Mouse (Mus musculus): ENCODE results near the gene Tbx10.
"Not testable (repeated sequence)": the region's sequence is repeated elsewhere in the genome, so short reads cannot be mapped to it uniquely, and the experiment has no call there.

Tbx10 gene

DNA sequence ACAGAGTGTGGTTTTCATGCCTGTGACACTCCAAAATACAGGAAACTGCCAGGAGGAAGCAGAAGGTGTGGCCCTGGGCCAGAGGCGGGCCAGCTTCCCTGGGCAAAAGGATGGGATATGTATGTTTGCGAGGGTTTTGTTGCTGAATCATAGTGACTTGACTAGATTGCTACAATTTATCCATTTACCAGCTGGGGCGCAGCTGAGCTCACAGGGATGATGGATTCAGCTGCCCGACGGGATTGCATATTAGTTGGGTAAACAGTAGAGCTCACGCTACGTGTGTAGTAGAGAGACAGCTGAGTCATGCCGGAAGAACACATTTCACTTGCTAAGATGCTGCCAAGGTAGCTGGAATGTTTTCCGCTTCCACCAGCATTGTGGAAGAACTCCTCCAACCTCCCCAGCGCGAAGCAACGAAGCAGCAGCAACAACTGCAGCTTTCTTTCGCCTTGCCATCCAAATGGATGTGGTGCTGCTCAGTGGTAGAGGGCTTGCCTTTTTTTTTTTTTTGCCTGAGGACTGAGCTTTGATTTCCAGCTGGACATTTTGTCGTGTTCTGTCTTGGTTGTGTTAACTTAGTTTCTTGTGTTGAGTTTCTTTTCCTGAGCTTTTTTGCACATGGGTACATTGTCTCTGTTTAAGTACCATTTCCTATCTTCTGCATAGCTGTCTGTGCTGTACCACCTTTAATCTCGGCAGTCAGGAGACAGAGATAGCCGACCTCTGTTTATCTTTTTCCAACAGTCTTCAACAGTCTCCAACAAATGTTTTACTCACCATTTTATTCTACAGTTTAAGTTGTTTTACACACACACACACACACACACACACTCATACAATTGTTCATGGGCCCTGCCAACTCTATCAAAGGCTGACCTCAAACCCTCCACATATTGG, 53.7 kb downstream of the Tbx10 start, which contains the start of gene Gstp2:
Gene Gstp2 (minus strand): TSS at position 58 of the 900 bp plus-strand sequence.
- DNase-seq: peak; percentile 88

- no peak for DNase-seq
Observed at GRCm38 (mm10) chr19:4046866-4047254, 54.3 kb downstream of the Tbx10 start.

DNA sequence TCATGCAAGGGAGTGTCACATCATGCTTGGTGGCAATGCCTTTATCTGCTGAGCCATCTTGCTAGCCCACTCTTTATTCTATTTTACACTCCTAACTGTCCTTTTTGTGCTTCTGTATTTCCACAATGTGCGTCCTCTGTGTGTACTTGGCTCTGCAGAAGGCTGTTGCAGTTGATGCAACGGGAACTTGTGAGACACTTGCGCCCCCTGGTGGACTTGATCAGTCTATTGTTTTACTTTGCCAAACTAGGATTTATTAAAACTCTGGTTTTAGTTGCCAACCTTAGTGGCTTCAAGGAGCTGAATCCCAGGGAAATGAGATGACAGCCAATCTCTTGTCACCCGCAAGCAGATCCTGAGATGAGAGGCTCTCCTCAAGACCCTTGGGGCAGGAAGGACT, 55.3 kb downstream of the Tbx10 start:
- peak; percentile 85 for DNase-seq

DNA sequence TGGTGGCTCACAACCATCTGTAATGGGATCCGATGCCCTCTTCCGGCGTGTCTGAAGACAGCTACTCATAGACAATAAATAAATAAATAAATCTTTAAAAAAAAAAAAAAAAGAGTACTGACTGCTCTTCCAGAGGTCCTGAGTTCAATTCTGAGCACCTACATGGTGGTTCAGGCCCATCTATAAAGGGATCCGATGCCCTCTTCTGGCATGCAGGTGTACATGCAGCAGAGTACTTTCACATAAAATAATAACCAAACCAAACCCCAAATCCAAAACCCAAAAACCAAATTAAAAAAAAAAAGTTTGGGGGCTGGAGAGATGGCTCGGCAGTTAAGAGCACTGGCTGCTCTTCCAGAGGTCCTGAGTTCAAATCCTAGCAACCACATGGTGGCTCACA, 56.5 kb downstream of the Tbx10 start:
- DNase-seq: not testable (repeated sequence)

Data from kidney, postnatal 14 days (tissue).